Mouse (Mus musculus) neutrophil, adult 5-6 weeks (primary cell): ENCODE measurements around the gene Nod2. TPM values are rescaled to one million over a fixed set of nuclear protein-coding genes. Genes with fewer than 3 reads are reported as not detected.
A peak's percentile ranks its signal among the peaks of the same experiment; 100 is the strongest.

Experiments
- ATAC-seq: fragments of 151-379, 151-347 bp; 2 replicates; pipeline ENCODE4 v1.8.0; 2017; ENCODE audit warnings: mild to moderate bottlenecking, moderate TSS enrichment; ENCODE audit not compliant: insufficient number of reproducible peaks, poor library complexity, low FRiP score, severe bottlenecking; ENCODE audit errors: extremely low read depth
- total RNA-seq: library from RNA; stranded (forward); fragments of 200-1000 nt; gene quantifications from 2 replicates; pipeline ENCODE4 v1.2.3, GENCODE M21; 2017

Gene Nod2
- total RNA-seq, 1 experiment from 2014 or later: 7.9 TPM

DNA sequence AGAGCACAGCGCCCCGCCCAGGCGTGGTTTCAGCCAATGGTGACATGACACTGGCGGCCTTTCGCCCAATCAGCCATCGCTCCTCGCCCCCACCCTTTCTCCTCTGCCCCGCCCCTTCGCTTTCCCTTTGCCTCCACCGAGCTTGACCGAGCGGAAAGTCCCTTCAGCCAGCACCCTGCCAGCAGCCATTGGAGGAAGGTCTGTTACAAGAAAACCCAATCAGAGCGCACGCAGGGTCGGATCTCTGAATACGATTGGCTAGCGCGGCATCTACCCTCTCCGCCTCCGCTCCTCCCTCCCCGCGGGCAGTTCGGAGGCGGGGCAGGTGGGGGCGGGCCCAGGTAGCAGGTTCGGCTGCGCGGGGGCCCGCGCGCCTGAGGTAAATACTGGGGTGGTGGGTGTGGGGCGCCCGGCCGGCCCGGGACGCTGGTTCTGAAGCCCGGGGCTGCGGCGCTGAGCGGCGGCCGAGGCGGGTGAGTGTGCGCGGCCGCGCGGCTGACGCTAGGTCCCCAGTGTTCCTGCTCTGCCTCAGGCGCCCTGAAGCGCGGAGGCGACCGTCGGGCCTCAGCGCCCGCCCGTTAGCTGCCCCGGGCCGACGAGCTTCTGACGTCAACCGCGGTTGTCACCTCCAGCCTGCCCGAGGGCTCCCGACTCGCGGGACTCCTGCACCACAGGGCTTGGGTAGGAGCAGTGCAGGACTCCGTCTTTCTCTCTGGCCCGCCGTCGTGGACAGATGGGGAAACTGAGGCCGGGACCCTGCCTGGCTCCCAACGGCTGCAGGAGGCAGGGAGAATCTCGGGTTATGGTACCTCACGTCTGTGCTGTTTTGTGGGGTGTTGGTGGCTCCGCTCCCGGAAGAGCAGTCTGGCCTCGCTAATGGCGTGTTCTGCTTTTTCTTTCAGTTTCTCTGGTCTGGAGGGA, 49.9 kb downstream of the Nod2 start, which contains the start of gene Cyld:
Gene Cyld (plus strand): TSS at position 308 of the 921 bp plus-strand sequence.
- peak; percentile 90 for ATAC-seq

GRCm38 (mm10) chr8:88697642-88698031, 50.5 kb downstream of the Nod2 start:
- no peak for ATAC-seq

DNA sequence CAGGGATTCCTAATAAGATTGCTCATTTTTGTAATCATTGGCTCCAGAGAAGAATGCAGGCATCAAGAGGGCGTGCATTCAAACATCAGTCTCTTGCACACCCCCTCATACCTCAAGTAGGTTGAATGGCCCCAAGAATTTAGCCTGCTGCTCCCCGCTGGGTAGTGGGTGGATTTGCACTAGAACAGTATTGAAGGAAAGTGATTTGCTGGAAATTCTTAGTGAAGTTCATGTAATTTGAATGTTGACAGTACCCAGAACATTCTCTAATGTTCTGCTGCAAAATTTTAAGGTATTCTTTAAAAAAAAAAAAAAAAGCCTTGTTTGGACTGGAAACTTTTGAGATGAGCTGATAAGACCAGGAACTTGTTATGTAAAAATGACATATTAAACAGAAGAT, 50.9 kb downstream of the Nod2 start:
- ATAC-seq: no peak

DNA sequence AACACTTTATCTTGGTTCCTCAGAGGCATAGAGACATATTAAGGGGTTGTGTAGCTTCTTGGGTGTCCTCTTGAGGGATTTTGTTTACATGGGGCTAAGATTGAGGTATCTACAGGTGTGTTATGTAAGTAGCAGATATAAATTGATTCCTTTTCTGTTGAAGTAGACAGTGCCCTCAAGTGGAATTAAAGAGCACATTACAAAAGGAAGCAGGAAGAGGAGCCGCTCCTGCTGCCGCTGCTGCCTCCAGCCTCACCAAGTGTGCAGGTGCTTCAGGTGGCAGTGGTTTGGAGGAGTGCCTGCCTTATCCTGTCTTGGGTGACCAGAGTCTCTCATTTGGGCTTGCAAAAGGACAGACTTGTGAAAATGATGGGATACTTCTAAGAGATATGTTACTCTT, 54.5 kb downstream of the Nod2 start:
- peak; percentile 33; the same call in 1 of the 2 replicates for ATAC-seq

DNA sequence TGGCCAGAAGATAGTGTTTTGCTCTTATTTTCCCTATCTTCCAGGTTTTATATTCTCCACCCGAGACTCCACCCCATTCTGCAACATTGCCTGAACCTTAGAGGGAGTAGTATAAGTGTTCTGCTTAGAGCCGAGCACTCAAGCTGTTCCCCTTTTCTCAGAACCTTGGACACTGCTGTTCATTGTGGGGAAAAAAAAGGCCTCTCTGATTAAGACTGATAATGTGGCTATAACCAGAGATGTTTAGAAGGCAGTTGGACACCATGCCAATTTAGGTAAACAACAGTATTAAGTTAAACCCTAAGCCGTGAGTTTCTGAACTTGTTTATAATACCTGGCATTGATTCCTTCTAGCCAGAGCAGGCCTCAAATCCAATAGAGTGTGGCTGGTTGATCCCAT, 55.7 kb downstream of the Nod2 start:
- ATAC-seq: no peak

DNA sequence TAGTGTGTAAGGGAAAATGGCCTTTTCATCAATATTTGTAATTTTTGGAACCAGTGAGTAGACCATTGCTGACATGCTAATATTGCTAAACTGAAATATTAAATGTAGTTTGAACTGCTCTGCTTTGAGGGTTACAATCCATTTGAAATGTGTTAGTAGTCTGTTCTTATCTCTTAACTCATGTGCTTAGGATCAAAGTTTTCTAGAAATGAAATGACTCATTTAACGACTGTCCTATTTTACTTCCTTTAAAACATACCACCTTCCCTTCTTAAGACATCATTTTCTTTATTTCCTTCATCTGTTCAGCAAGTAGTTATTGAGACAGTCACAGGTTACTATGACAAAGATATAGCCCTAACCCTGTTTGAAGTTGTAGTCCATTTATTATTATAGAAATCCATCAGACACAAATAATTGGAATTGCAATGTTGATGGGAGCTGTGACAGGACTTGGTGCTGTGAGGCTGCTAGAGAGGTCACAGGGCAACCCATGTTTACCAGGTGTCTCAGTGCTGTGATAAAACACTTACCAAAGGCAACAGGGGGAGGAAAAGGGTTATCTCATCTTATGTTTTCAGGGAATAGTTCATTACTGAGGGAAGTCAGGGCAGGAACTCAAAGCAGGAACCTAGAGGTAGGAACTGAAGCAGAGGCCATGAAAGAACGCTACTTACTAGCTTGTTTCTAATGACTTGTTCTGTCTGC, 76.3 kb downstream of the Nod2 start:
- no peak for ATAC-seq

Other genes with a start within 250 kb of the Nod2 start
- not detected in 2 replicates for gene Nkd1, start 126.0 kb upstream of the Nod2 start, total RNA-seq
- 118 and 128 TPM in 2 replicates for gene Snx20, start 11.2 kb upstream of the Nod2 start, total RNA-seq
- gene Cyld, start 49.7 kb downstream of the Nod2 start, total RNA-seq: 124 and 139 TPM in 2 replicates